ENCODE assay signal across 10 mouse cellular contexts in genomic region chr3:97521946-97522731, GRCm38 (mm10).
DNase-seq lines count a peak whose midpoint lies in the region; ATAC-seq lines count a peak whose summit lies in the region.
"Had no signal": no experiment of that assay in that cellular context is flagged by ENCODE, and none has a peak within 500 bp of the region (broad histone marks: within the 10 kb centered on the region; RNA-seq: fewer than 3 reads in every experiment).

No protein-coding gene starts in this region.

- peak; percentile 41; the same call in 1 of the 2 replicates for ATAC-seq in neural tube, embryonic 12.5 days (ENCODE audit: low FRiP score, low read depth)
- no peak for ATAC-seq in kidney, embryonic 14.5 days (ENCODE audit: low FRiP score, low TSS enrichment)
- no peak for ATAC-seq in liver, embryonic 11.5 days (replicated peaks; ENCODE audit: low FRiP score)

- H3K27ac ChIP-seq in neural tube, embryonic 12.5 days, result no peak overlapping the region
- H3K27ac ChIP-seq in kidney, embryonic 14.5 days (ENCODE audit: low read depth, low read length), result no peak overlapping the region
- H3K27ac ChIP-seq in liver, embryonic 11.5 days (ENCODE audit: low read depth, low read length), result no peak overlapping the region
- H3K27ac ChIP-seq: kidney, postnatal 0 days had no signal

- H3K9me3 ChIP-seq in neural tube, embryonic 12.5 days, result peaks cover 8% of the 10 kb centered on the region
- peaks cover 7% of the 10 kb centered on the region; the same call in 1 of the 2 replicates for H3K9me3 ChIP-seq in kidney, embryonic 14.5 days (ENCODE audit: control insufficient read depth, low read length)
- 0 out of 2 replicates have a peak, but pooled peaks cover 3% of the 10 kb centered on the region for H3K9me3 ChIP-seq in liver, embryonic 11.5 days (ENCODE audit: control insufficient read depth, low read length)

- no peak overlapping the region for H3K9ac ChIP-seq in neural tube, embryonic 12.5 days
- H3K9ac ChIP-seq in kidney, embryonic 14.5 days (ENCODE audit: low read depth, low read length), result no peak overlapping the region
- no peak overlapping the region for H3K9ac ChIP-seq in liver, embryonic 11.5 days (ENCODE audit: low read depth, low read length)

- DNase-seq in embryo, embryonic 11 days, result peak; percentile 44
- DNase-seq in frontal cortex, postnatal 10 days (ENCODE audit: low spot score in 2 of 2), result peak; percentile 80 to 84
- peak; percentile 58 to 64 for DNase-seq in layer of hippocampus, postnatal 36 days
- no peak for DNase-seq in yolk sac, embryonic 10.5 days (ENCODE audit: low spot score)
- no peak for DNase-seq in adrenal gland, postnatal 4 days (ENCODE audit: low spot score in 2 of 2)
- DNase-seq in liver, embryonic 11.5 days (ENCODE audit: low spot score), result no peak
- DNase-seq: lung, postnatal 14 days had no signal

- no peaks in the 10 kb centered on the region for H3K36me3 ChIP-seq in neural tube, embryonic 12.5 days
- no peaks in the 10 kb centered on the region for H3K36me3 ChIP-seq in kidney, embryonic 14.5 days (ENCODE audit: control insufficient read depth, insufficient read depth, low read length)
- no peaks in the 10 kb centered on the region for H3K36me3 ChIP-seq in liver, embryonic 11.5 days (ENCODE audit: control insufficient read depth, insufficient read depth, low read length)

- 77% methylated on average over 13 of the region's 13 CpGs for WGBS in neural tube, embryonic 12.5 days
- WGBS in kidney, embryonic 14.5 days, result 83% methylated on average over 13 of the region's 13 CpGs
- WGBS in liver, embryonic 11.5 days, result 74% methylated on average over 13 of the region's 13 CpGs

- H3K4me3 ChIP-seq in neural tube, embryonic 12.5 days, result no peak overlapping the region
- H3K4me3 ChIP-seq in kidney, embryonic 14.5 days (ENCODE audit: low read length), result no peak overlapping the region
- no peak overlapping the region for H3K4me3 ChIP-seq in liver, embryonic 11.5 days (ENCODE audit: low read depth, low read length)

- H3K4me1 ChIP-seq in neural tube, embryonic 12.5 days, result peaks cover 6% of the 10 kb centered on the region; the same call in 1 of the 2 replicates
- no peaks in the 10 kb centered on the region for H3K4me1 ChIP-seq in kidney, embryonic 14.5 days (ENCODE audit: control insufficient read depth, insufficient read depth, low read length)
- H3K4me1 ChIP-seq in liver, embryonic 11.5 days (replicated peaks; ENCODE audit: control insufficient read depth, insufficient read depth, low read length), result no peaks in the 10 kb centered on the region

- H3K27me3 ChIP-seq in neural tube, embryonic 12.5 days (replicated peaks), result no peaks in the 10 kb centered on the region
- no peaks in the 10 kb centered on the region for H3K27me3 ChIP-seq in kidney, embryonic 14.5 days (ENCODE audit: control insufficient read depth, insufficient read depth, low read length)
- H3K27me3 ChIP-seq in liver, embryonic 11.5 days (replicated peaks; ENCODE audit: control insufficient read depth, insufficient read depth, low read length), result no peaks in the 10 kb centered on the region

- H3K4me2 ChIP-seq in neural tube, embryonic 12.5 days (replicated peaks), result no peak overlapping the region
- H3K4me2 ChIP-seq in kidney, embryonic 14.5 days (replicated peaks; ENCODE audit: low read depth, low read length), result no peak overlapping the region
- no peak overlapping the region for H3K4me2 ChIP-seq in liver, embryonic 11.5 days

Comparison
In these comparisons a context has a peak if more than half of its experiments do, and no peak if none do; other contexts are left out.
1. DNase-seq: peak in embryo, embryonic 11 days (single experiment), frontal cortex, postnatal 10 days (2 of 2) and layer of hippocampus, postnatal 36 days (2 of 2); none in yolk sac, embryonic 10.5 days (single experiment), adrenal gland, postnatal 4 days (0 of 2) and liver, embryonic 11.5 days (single experiment).